Mouse (Mus musculus) layer of hippocampus, postnatal 14 days (tissue): ENCODE data around the gene Thrb. TPM values are rescaled to one million over a fixed set of nuclear protein-coding genes. Genes with fewer than 3 reads are reported as not detected.

Experiments used
- DNase-seq, 2 experiments: peaks; one replicate each; pipeline ENCODE4 v3.0.0; 2021 to 2022; ENCODE audit warnings: low spot score in 2 of 2, mixed read lengths in 1 of 2
- long read RNA-seq, 2 experiments: library from polyadenylated mRNA; stranded (forward); transcript quantifications; one replicate each; pipeline ENCODE4 v2.0.0; 2021
- total RNA-seq, 2 experiments: library from RNA; stranded (reverse); gene quantifications; 2 replicates each; pipeline ENCODE4 v1.2.3; 2021

Gene Thrb
- total RNA-seq: 10 to 100 TPM; 29.3 to 40.4 TPM
- long read RNA-seq, experiment 1, partial matches to known transcripts: 0 of 1 reads
- long read RNA-seq, experiment 1, other reads (novel, unspliced or antisense): 1 of 1 reads
- long read RNA-seq, experiment 2, partial matches to known transcripts: 0 of 3 reads
- long read RNA-seq, experiment 2, other reads (novel, unspliced or antisense): 3 of 3 reads

GRCm38 (mm10) chr14:17659686-17660328 lies at the start of gene Thrb:
TSS of gene Thrb (plus strand) at chr14:17660261.
- peak; percentile 20 to 22 for DNase-seq

- peak in 1 of 2 experiments; percentile 42 for DNase-seq
These were observed 38.4 kb upstream of the Thrb start for GRCm38 (mm10) chr14:17621671-17622070.

DNA sequence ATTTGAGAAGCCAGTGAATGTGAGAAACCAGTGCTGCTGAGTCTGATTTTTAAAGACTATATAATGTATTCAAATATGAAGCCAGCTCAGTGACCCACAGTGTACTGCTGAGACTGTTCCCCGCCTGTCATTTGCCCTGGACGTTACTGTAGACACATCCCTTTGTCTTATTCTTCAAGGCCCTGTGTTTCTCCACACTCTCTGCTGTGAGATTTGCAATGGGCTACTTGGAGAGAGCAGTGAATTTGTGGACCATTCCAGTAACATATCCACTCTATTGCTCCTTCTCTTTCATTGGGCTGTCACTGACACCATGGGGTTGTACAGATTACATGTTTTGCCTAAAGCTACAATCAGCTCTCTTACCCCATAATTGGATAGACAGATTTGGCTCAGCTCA lies 36.1 kb upstream of the Thrb start:
- no peak for DNase-seq

- DNase-seq: no peak
These were observed 30.8 kb upstream of the Thrb start for GRCm38 (mm10) chr14:17629215-17629614.

GRCm38 (mm10) chr14:17632887-17633522 lies 27.1 kb upstream of the Thrb start:
- DNase-seq: peak; percentile 32 to 52

GRCm38 (mm10) chr14:17636971-17637370 lies 23.1 kb upstream of the Thrb start:
- no peak for DNase-seq

- no peak for DNase-seq
These were observed 18.3 kb upstream of the Thrb start for GRCm38 (mm10) chr14:17641770-17642169.

GRCm38 (mm10) chr14:17655084-17655483 lies 5.0 kb upstream of the Thrb start:
- DNase-seq: no peak

- peak; percentile 72 to 90 for DNase-seq
These were observed 1.0 kb upstream of the Thrb start for GRCm38 (mm10) chr14:17659031-17659430.

DNA sequence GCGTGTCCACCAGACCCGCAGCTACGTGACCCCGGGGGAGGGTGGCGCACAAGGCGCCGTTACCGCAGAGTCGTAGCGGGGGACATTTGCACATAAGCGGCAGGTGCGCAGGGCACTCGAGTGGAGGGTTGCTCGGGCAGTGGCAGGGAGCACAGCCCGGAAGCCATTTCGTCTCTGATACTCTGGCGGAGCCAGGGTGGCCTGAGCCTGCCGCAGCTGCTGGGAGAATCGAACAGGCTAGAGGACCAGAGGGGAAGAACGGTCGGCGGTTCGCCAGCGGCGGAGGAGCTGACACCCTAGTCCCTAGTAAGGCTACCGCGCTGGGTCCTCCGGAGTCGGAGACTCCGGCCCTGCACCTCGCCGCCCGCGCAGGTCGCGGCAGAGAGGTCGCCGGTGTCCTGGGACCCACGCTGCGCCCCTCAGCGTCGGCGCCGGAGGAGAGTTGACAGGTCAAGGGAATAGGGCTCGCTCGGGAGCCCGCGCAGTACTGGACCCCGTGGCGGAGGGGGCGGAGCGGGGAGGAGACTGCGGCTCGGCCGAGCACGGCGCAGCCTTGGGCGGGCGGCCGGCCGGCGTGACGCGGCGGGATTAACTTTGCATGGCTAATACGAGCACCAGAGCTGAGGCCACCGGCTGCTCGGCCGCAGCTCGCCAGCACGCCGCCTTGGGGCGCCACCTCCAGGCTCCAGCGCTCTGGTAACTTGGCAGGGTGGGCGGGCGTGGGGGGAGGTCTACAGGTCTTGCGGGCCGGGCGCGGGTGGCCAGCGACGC lies 453 bp downstream of the Thrb start:
- DNase-seq: peak; percentile 69 to 74

- DNase-seq: peak; percentile 46 to 66
These were observed 1.1 kb downstream of the Thrb start for GRCm38 (mm10) chr14:17661100-17661521.

DNA sequence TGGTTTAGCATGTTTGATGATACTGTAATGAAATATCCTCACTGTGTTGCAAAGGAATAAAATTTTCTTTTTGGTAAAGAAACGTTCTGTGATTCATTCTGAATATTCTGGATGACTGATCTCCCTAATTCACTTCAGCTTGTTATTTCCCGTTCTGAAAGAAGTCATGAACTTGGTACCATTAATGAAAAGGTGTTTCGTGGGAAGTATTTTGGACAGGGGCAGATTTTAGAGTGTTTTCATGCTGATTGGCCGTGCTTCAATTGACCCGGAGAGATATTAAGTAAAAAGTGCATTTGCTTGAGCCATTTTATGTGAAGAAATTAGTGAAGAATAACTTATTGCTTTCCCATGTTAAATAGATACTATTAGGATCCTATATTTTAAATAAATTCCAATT lies 2.0 kb downstream of the Thrb start:
- no peak for DNase-seq

DNA sequence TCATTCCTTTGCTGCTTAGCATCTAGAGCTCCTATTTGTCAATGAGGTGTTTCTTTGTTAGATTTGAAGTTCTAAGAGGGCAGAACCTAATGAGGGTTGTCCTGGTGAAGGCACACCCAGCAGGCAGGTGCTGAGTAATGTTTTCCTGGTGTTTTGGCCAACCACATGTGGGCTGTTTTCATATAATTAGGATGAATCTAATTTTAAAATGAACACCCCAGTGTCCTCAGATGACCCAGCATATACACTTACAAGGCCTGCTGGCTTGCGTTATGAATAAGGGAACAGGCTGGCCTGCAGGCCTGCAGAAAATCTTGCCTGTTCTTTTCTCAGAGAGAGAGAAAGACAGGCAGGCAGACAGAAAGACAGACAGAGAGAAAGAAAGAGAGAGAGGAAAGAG lies 14.3 kb downstream of the Thrb start:
- DNase-seq: no peak

- no peak for DNase-seq
These were observed 15.2 kb downstream of the Thrb start for GRCm38 (mm10) chr14:17675214-17675613.

DNA sequence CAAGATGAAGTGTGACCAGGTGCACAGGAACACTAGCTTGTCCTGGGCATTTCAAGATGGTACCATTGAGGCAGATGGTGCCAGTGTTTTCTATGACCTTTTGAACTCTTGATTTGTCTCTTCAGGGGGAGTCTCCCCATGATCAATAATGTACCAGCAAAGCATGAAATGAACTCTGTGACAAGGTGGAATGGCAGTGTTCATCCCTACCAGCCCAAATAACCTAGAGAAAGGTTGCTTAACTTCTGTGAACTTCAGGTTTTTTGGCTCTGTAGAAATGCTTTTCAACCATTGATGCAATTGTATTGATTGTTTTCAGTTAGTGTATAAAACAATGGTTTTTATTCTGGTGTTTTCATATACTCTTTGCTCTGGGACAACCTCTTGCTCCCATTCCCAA lies 21.4 kb downstream of the Thrb start:
- no peak for DNase-seq

- DNase-seq: no peak
These were observed 24.8 kb downstream of the Thrb start for GRCm38 (mm10) chr14:17684881-17685280.

DNA sequence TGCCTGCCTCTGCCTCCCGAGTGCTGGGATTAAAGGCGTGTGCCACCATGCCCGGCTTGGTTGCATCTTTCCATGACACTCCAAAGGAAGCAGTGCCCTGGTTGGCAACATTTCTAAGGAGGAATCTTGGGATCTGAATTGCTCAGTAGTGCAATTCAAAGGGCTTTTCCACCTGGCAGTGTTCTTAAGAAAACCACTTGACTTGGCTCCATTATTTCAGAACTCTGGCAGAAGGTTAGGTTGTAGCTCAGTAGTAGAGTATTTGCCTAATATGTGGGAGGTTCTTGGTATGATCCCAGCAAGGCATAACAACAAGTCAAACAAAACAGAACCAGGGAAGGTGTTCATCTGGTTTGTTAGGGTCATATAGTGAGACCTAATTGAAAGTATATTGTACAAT lies 25.4 kb downstream of the Thrb start:
- no peak for DNase-seq

- no peak for DNase-seq
These were observed 26.9 kb downstream of the Thrb start for GRCm38 (mm10) chr14:17686939-17687338.

- DNase-seq: no peak
These were observed 31.2 kb downstream of the Thrb start for GRCm38 (mm10) chr14:17691246-17691645.

DNA sequence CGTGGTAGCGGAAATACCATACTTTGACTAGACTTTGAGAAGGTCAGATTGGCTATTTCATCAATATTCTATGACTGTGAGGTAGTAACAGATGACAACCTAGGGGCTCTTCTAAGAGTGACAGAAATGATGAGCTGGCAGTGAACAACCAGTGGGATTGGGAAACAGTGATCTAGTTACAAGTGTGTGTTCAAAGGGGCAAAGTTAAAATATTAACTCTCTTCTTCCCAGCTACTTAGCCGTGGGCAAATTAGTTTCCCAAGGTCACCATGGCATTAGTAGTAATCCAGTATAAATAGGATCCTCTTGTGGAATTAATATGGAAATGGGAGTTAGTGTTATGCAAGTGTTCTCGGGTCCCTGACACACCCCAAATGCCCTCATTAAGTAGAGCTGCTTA lies 35.5 kb downstream of the Thrb start:
- DNase-seq: no peak

GRCm38 (mm10) chr14:17697920-17698632 lies 38.0 kb downstream of the Thrb start:
- no peak for DNase-seq
